Mouse (Mus musculus) liver, adult 2 months (tissue): Measurements from ENCODE around the gene Syngr1. TPM values are rescaled to one million over a fixed set of nuclear protein-coding genes. Genes with fewer than 3 reads are reported as not detected.

Experiments
- DNase-seq: peaks from one replicate; pipeline ENCODE4 v3.0.0-alpha.2; 2011; ENCODE audit warnings: low read depth, low spot score; ENCODE audit errors: extremely low read depth
- H3K27ac ChIP-seq: fragments of 200-500 bp; replicated peaks from 2 replicates; pipeline ENCODE4 v1.5.1; 2012; ENCODE audit warnings: low read depth, mild to moderate bottlenecking, control low read depth, inconsistent platforms, low read length; ENCODE audit not compliant: insufficient read depth
- H3K27me3 ChIP-seq: fragments of 200-500 bp; 2 replicates; pipeline ENCODE4 v1.6.1; 2012; ENCODE audit warnings: mild to moderate bottlenecking, moderate library complexity, low read length, inconsistent platforms; ENCODE audit not compliant: control insufficient read depth, insufficient read depth
- H3K36me3 ChIP-seq: fragments of 200-500 bp; 2 replicates; pipeline ENCODE4 v1.6.1; 2012; ENCODE audit warnings: low read length, inconsistent platforms; ENCODE audit not compliant: control insufficient read depth, insufficient read depth
- H3K4me1 ChIP-seq: fragments of 200-500 bp; 2 replicates; pipeline ENCODE4 v1.6.1; 2011; ENCODE audit warnings: low read length; ENCODE audit not compliant: control insufficient read depth, insufficient read depth
- H3K4me3 ChIP-seq: fragments of 200-500 bp; 2 replicates; pipeline ENCODE4 v1.5.1; 2011; ENCODE audit warnings: low read depth, mild to moderate bottlenecking, control low read depth, low read length, moderate library complexity; ENCODE audit not compliant: insufficient read depth
- H3K79me2 ChIP-seq: fragments of 200-500 bp; 2 replicates; pipeline ENCODE4 v1.6.1; 2012; ENCODE audit warnings: inconsistent platforms, mild to moderate bottlenecking, low read length, moderate library complexity; ENCODE audit not compliant: control insufficient read depth, insufficient read depth
- H3K9ac ChIP-seq: fragments of 200-500 bp; 2 replicates; pipeline ENCODE4 v1.6.1; 2012; ENCODE audit warnings: low read depth, mild to moderate bottlenecking, control low read depth, inconsistent platforms, low read length
- CTCF ChIP-seq: fragments of 200-500 bp; IDR thresholded peaks from 2 replicates; pipeline ENCODE4 v1.5.1; 2011; ENCODE audit warnings: low read depth, low read length, control low read depth
- POLR2A ChIP-seq: fragments of 200-500 bp; IDR thresholded peaks from 2 replicates; pipeline ENCODE4 v1.6.1; 2011; ENCODE audit warnings: low read length, control low read depth; ENCODE audit not compliant: insufficient read depth; ENCODE audit errors: extremely low read depth
- WGBS: fragments of 180-500 bp; shearing (Covaris S2); methylation state at CpG from one replicate; pipeline ENCODE4 v1.1.7; 2018; 5-methylcytosine and 5-hydroxymethylcytosine counted together
- polyA plus RNA-seq: library from polyadenylated mRNA; depleted of rRNA; stranded (reverse); fragments of >200 nt; gene quantifications from 2 replicates; pipeline ENCODE4 v1.2.3, GENCODE M21; 2012; rRNA removed
- total RNA-seq: library from RNA; depleted of rRNA; stranded (reverse); fragments of >200 nt; gene quantifications from 2 replicates; pipeline ENCODE4 v1.2.3, GENCODE M21; 2014; rRNA removed

Gene Syngr1
- 0.28 and 0.47 TPM in 2 replicates for total RNA-seq
- 1.2 and 1.6 TPM in 2 replicates for polyA plus RNA-seq

GRCm38 (mm10) chr15:80091121-80091955, at the start of gene Syngr1, which contains the start of gene Rpl3:
Gene Syngr1 (plus strand): TSS chr15:80091334.
Gene Rpl3 (minus strand): TSS chr15:80091868.
- peaks cover 4% of the 10 kb centered on the region; the same call in 1 of the 2 replicates for H3K27me3 ChIP-seq
- peaks cover 2% of the 10 kb centered on the region; the same call in 1 of the 2 replicates for H3K4me1 ChIP-seq
- 3% methylated on average over 74 of the region's 86 CpGs for WGBS
- H3K27ac ChIP-seq, result no peak within 1 kb of the TSS
- peak within 1 kb of the TSS; percentile 78 for H3K9ac ChIP-seq
- TF ChIP-seq POLR2A, result no peak
- peak; percentile 81 for TF ChIP-seq CTCF
- peak within 1 kb of the TSS; percentile 62 for H3K4me3 ChIP-seq
- no peaks in the 10 kb centered on the region for H3K36me3 ChIP-seq
- DNase-seq, result peak; percentile 17
- no peaks in the 10 kb centered on the region for H3K79me2 ChIP-seq

- peak; percentile 21 for DNase-seq
Measured at GRCm38 (mm10) chr15:80042152-80042551, 49.0 kb upstream of the Syngr1 start.

GRCm38 (mm10) chr15:80044249-80044648, 46.9 kb upstream of the Syngr1 start:
- 90% methylated on average over 10 of the region's 10 CpGs for WGBS
- Histone ChIP-seq H3K36me3 (no peaks in the 10 kb centered on the region), H3K79me2 (no peaks in the 10 kb centered on the region), H3K27me3 (no peaks in the 10 kb centered on the region), H3K4me3 (no peak overlapping the region), H3K27ac (no peak overlapping the region), H3K4me1 (no peaks in the 10 kb centered on the region), H3K9ac (no peak overlapping the region)
- DNase-seq, result no peak
- TF ChIP-seq POLR2A, result no peak
- TF ChIP-seq CTCF, result no peak

More at GRCm38 (mm10) chr15:80042152-80042551, 49.0 kb upstream of the Syngr1 start:
- WGBS, result 74% methylated on average over 4 of the region's 4 CpGs
- Histone ChIP-seq H3K9ac (no peak overlapping the region), H3K27me3 (no peaks in the 10 kb centered on the region), H3K4me1 (no peaks in the 10 kb centered on the region), H3K79me2 (no peaks in the 10 kb centered on the region), H3K4me3 (no peak overlapping the region; the same call in 1 of the 2 replicates), H3K36me3 (no peaks in the 10 kb centered on the region), H3K27ac (peak overlapping the region; percentile 37)
- no peak for TF ChIP-seq CTCF
- no peak for TF ChIP-seq POLR2A

GRCm38 (mm10) chr15:80045749-80046148, 45.4 kb upstream of the Syngr1 start:
- no peaks in the 10 kb centered on the region for H3K4me1 ChIP-seq
- no peak overlapping the region for H3K4me3 ChIP-seq
- DNase-seq, result no peak
- H3K36me3 ChIP-seq, result no peaks in the 10 kb centered on the region
- 100% methylated on average over 2 of the region's 2 CpGs for WGBS
- H3K27me3 ChIP-seq, result no peaks in the 10 kb centered on the region
- TF ChIP-seq CTCF, result no peak
- no peak for TF ChIP-seq POLR2A
- no peak overlapping the region for H3K9ac ChIP-seq
- no peaks in the 10 kb centered on the region for H3K79me2 ChIP-seq
- no peak overlapping the region for H3K27ac ChIP-seq

GRCm38 (mm10) chr15:80047242-80047641, 43.9 kb upstream of the Syngr1 start:
- no peak for TF ChIP-seq CTCF
- TF ChIP-seq POLR2A, result no peak
- no peaks in the 10 kb centered on the region for H3K79me2 ChIP-seq
- no peaks in the 10 kb centered on the region for H3K4me1 ChIP-seq
- H3K27me3 ChIP-seq, result no peaks in the 10 kb centered on the region
- DNase-seq, result no peak
- no peaks in the 10 kb centered on the region for H3K36me3 ChIP-seq
- H3K9ac ChIP-seq, result no peak overlapping the region
- no peak overlapping the region for H3K4me3 ChIP-seq
- WGBS, result 29% methylated on average over 2 of the region's 2 CpGs
- H3K27ac ChIP-seq, result no peak overlapping the region

- TF ChIP-seq POLR2A, result no peak
- no peak for TF ChIP-seq CTCF
- Histone ChIP-seq H3K36me3 (no peaks in the 10 kb centered on the region), H3K27me3 (no peaks in the 10 kb centered on the region), H3K4me1 (no peaks in the 10 kb centered on the region), H3K9ac (no peak overlapping the region), H3K79me2 (no peaks in the 10 kb centered on the region), H3K27ac (no peak overlapping the region), H3K4me3 (no peak overlapping the region)
- DNase-seq, result no peak
- 57% methylated on average over 5 of the region's 5 CpGs for WGBS
Measured at GRCm38 (mm10) chr15:80047973-80048372, 43.2 kb upstream of the Syngr1 start.
